Mouse (Mus musculus): ENCODE measurements around the gene Cdk5. TPM values are rescaled to one million over a fixed set of nuclear protein-coding genes. Genes with fewer than 3 reads are reported as not detected.

Gene Cdk5
- polyA plus RNA-seq, 1 experiment: 76.7 TPM

GRCm38 (mm10) chr5:24381486-24381885 is 41.8 kb downstream of the Cdk5 start:
- H3K4me1 ChIP-seq (ENCODE audit: control insufficient read depth, insufficient read depth, low read length): no peaks in the 10 kb centered on the region
- TF ChIP-seq POLR2A (IDR thresholded peaks at IDR 0.05; ENCODE audit: low read depth, low read length) (no peak), CTCF (IDR thresholded peaks at IDR 0.05; ENCODE audit: borderline replicate concordance, insufficient read depth, low read length) (no peak)
- no peak overlapping the region for H3K4me3 ChIP-seq (ENCODE audit: insufficient read depth, low read length)
- no peak overlapping the region for H3K27ac ChIP-seq (ENCODE audit: insufficient read depth, low read length)

- Histone ChIP-seq H3K27ac (ENCODE audit: insufficient read depth, low read length) (no peak overlapping the region), H3K4me3 (ENCODE audit: insufficient read depth, low read length) (no peak overlapping the region), H3K4me1 (ENCODE audit: control insufficient read depth, insufficient read depth, low read length) (no peaks in the 10 kb centered on the region)
- TF ChIP-seq CTCF (IDR thresholded peaks at IDR 0.05; ENCODE audit: borderline replicate concordance, insufficient read depth, low read length): no peak
- no peak for TF ChIP-seq POLR2A (IDR thresholded peaks at IDR 0.05; ENCODE audit: low read depth, low read length)
Measured at GRCm38 (mm10) chr5:24380499-24380898, 42.8 kb downstream of the Cdk5 start.

GRCm38 (mm10) chr5:24379501-24379900 is 43.8 kb downstream of the Cdk5 start:
- Histone ChIP-seq H3K27ac (ENCODE audit: insufficient read depth, low read length) (no peak overlapping the region), H3K4me3 (ENCODE audit: insufficient read depth, low read length) (no peak overlapping the region), H3K4me1 (ENCODE audit: control insufficient read depth, insufficient read depth, low read length) (no peaks in the 10 kb centered on the region)
- TF ChIP-seq CTCF (IDR thresholded peaks at IDR 0.05; ENCODE audit: borderline replicate concordance, insufficient read depth, low read length) (no peak), POLR2A (IDR thresholded peaks at IDR 0.05; ENCODE audit: low read depth, low read length) (no peak)

GRCm38 (mm10) chr5:24378700-24379099 is 44.6 kb downstream of the Cdk5 start:
- H3K4me3 ChIP-seq (ENCODE audit: insufficient read depth, low read length): no peak overlapping the region
- TF ChIP-seq CTCF (IDR thresholded peaks at IDR 0.05; ENCODE audit: borderline replicate concordance, insufficient read depth, low read length) (no peak), POLR2A (IDR thresholded peaks at IDR 0.05; ENCODE audit: low read depth, low read length) (no peak)
- no peaks in the 10 kb centered on the region for H3K4me1 ChIP-seq (ENCODE audit: control insufficient read depth, insufficient read depth, low read length)
- no peak overlapping the region for H3K27ac ChIP-seq (ENCODE audit: insufficient read depth, low read length)

- H3K27ac ChIP-seq (ENCODE audit: insufficient read depth, low read length): no peak overlapping the region
- no peak for TF ChIP-seq CTCF (IDR thresholded peaks at IDR 0.05; ENCODE audit: borderline replicate concordance, insufficient read depth, low read length)
- TF ChIP-seq POLR2A (IDR thresholded peaks at IDR 0.05; ENCODE audit: low read depth, low read length): no peak
- H3K4me3 ChIP-seq (ENCODE audit: insufficient read depth, low read length): no peak overlapping the region
- no peaks in the 10 kb centered on the region for H3K4me1 ChIP-seq (ENCODE audit: control insufficient read depth, insufficient read depth, low read length)
Measured at GRCm38 (mm10) chr5:24374666-24375328, 48.5 kb downstream of the Cdk5 start.

- TF ChIP-seq CTCF (IDR thresholded peaks at IDR 0.05; ENCODE audit: borderline replicate concordance, insufficient read depth, low read length) (no peak), POLR2A (IDR thresholded peaks at IDR 0.05; ENCODE audit: low read depth, low read length) (no peak)
- Histone ChIP-seq H3K4me3 (ENCODE audit: insufficient read depth, low read length) (no peak overlapping the region), H3K4me1 (ENCODE audit: control insufficient read depth, insufficient read depth, low read length) (no peaks in the 10 kb centered on the region), H3K27ac (ENCODE audit: insufficient read depth, low read length) (no peak overlapping the region)
Measured at GRCm38 (mm10) chr5:24374216-24374615, 49.1 kb downstream of the Cdk5 start.

- Histone ChIP-seq H3K27ac (ENCODE audit: insufficient read depth, low read length) (no peak overlapping the region), H3K4me1 (ENCODE audit: control insufficient read depth, insufficient read depth, low read length) (no peaks in the 10 kb centered on the region), H3K4me3 (ENCODE audit: insufficient read depth, low read length) (no peak overlapping the region)
- TF ChIP-seq CTCF (IDR thresholded peaks at IDR 0.05; ENCODE audit: borderline replicate concordance, insufficient read depth, low read length) (no peak), POLR2A (IDR thresholded peaks at IDR 0.05; ENCODE audit: low read depth, low read length) (no peak)
Measured at GRCm38 (mm10) chr5:24373807-24374206, 49.5 kb downstream of the Cdk5 start.

- no peak for TF ChIP-seq POLR2A (IDR thresholded peaks at IDR 0.05; ENCODE audit: low read depth, low read length)
- no peak for TF ChIP-seq CTCF (IDR thresholded peaks at IDR 0.05; ENCODE audit: borderline replicate concordance, insufficient read depth, low read length)
- no peak overlapping the region for H3K27ac ChIP-seq (ENCODE audit: insufficient read depth, low read length)
- no peak overlapping the region for H3K4me3 ChIP-seq (ENCODE audit: insufficient read depth, low read length)
- no peaks in the 10 kb centered on the region for H3K4me1 ChIP-seq (ENCODE audit: control insufficient read depth, insufficient read depth, low read length)
Measured at GRCm38 (mm10) chr5:24369767-24370166, 53.6 kb downstream of the Cdk5 start.

Other genes starting within 250 kb of the Cdk5 start
- gene Kcnh2, start 71.9 kb downstream of the Cdk5 start, polyA plus RNA-seq (2011; ENCODE audit: insufficient read length, low read depth, missing spikeins): 2.2 and 2.9 TPM in 2 replicates
- gene Nos3, start 58.7 kb downstream of the Cdk5 start, polyA plus RNA-seq (2011; ENCODE audit: insufficient read length, low read depth, missing spikeins): 0.12 TPM in 1 of 2 replicates, not detected in the other
- gene Atg9b, start 31.4 kb downstream of the Cdk5 start, polyA plus RNA-seq (2011; ENCODE audit: insufficient read length, low read depth, missing spikeins): 0.39 and 1.0 TPM in 2 replicates
- gene Abcb8, start 29.9 kb downstream of the Cdk5 start, polyA plus RNA-seq (2011; ENCODE audit: insufficient read length, low read depth, missing spikeins): 10.6 and 11.7 TPM in 2 replicates
- 2.3 and 3.5 TPM in 2 replicates for gene Asic3, start 10.1 kb downstream of the Cdk5 start, polyA plus RNA-seq (2011; ENCODE audit: insufficient read length, low read depth, missing spikeins)
- 59.0 and 69.3 TPM in 2 replicates for gene Slc4a2, start 307 bp upstream of the Cdk5 start, polyA plus RNA-seq (2011; ENCODE audit: insufficient read length, low read depth, missing spikeins)
- gene Fastk, start 21.8 kb upstream of the Cdk5 start, polyA plus RNA-seq (2011; ENCODE audit: insufficient read length, low read depth, missing spikeins): 63.3 and 91.1 TPM in 2 replicates
- 5.9 and 9.8 TPM in 2 replicates for gene Tmub1, start 24.3 kb upstream of the Cdk5 start, polyA plus RNA-seq (2011; ENCODE audit: insufficient read length, low read depth, missing spikeins)
- gene Agap3, start 28.6 kb upstream of the Cdk5 start, polyA plus RNA-seq (2011; ENCODE audit: insufficient read length, low read depth, missing spikeins): 31.2 and 38.7 TPM in 2 replicates
- not detected in 2 replicates for gene Gbx1, start 103.7 kb upstream of the Cdk5 start, polyA plus RNA-seq (2011; ENCODE audit: insufficient read length, low read depth, missing spikeins)
- gene Asb10, start 117.4 kb upstream of the Cdk5 start, polyA plus RNA-seq (2011; ENCODE audit: insufficient read length, low read depth, missing spikeins): not detected in 2 replicates
- not detected in 2 replicates for gene 4931409K22Rik, start 133.3 kb upstream of the Cdk5 start, polyA plus RNA-seq (2011; ENCODE audit: insufficient read length, low read depth, missing spikeins)
- 69.3 and 73.4 TPM in 2 replicates for gene Abcf2, start 153.9 kb upstream of the Cdk5 start, polyA plus RNA-seq (2011; ENCODE audit: insufficient read length, low read depth, missing spikeins)
- gene Chpf2, start 163.2 kb upstream of the Cdk5 start, polyA plus RNA-seq (2011; ENCODE audit: insufficient read length, low read depth, missing spikeins): 45.5 and 54.6 TPM in 2 replicates
- gene Smarcd3, start 200.9 kb upstream of the Cdk5 start, polyA plus RNA-seq (2011; ENCODE audit: insufficient read length, low read depth, missing spikeins): 22.9 and 27.8 TPM in 2 replicates